Mouse (Mus musculus) ES-E14 (cell line): ENCODE results near the gene Alox5.

Source experiments
- CHD2 ChIP-seq: IDR thresholded peaks from 2 replicates; pipeline ENCODE4 v1.6.1; 2014; ENCODE audit warnings: mild to moderate bottlenecking, low read depth, low read length, inconsistent platforms
- ZC3H11A ChIP-seq: IDR thresholded peaks from 2 replicates; pipeline ENCODE4 v1.6.1; 2012; ENCODE audit warnings: low read depth, mild to moderate bottlenecking, inconsistent platforms, low read length, borderline replicate concordance

GRCm38 (mm10) chr6:116416000-116416552 is 44.9 kb downstream of the Alox5 start:
- TF ChIP-seq CHD2 (no peak), ZC3H11A (no peak)
